Mouse (Mus musculus) limb, embryonic 12.5 days (tissue): ENCODE data around the gene Mylpf. TPM values are rescaled to one million over a fixed set of nuclear protein-coding genes. Genes with fewer than 3 reads are reported as not detected.

Experiments used
- ATAC-seq: fragments of 200-750 bp; cut with Nextera tagmentation; 2 replicates; pipeline ENCODE4 v1.8.0; 2017; ENCODE audit warnings: low read depth, moderate TSS enrichment; ENCODE audit not compliant: insufficient number of reproducible peaks, insufficient read depth, low FRiP score, low TSS enrichment
- H3K27ac ChIP-seq: fragments of 300-500 bp; sonication (generic); 2 replicates; pipeline ENCODE4 v1.5.1; 2016; ENCODE audit warnings: mild to moderate bottlenecking, moderate library complexity
- H3K27me3 ChIP-seq: fragments of 300-500 bp; sonication (generic); 2 replicates; pipeline ENCODE4 v1.6.1; 2016; ENCODE audit warnings: mild to moderate bottlenecking, moderate library complexity
- H3K36me3 ChIP-seq: fragments of 300-500 bp; sonication (generic); 2 replicates; pipeline ENCODE4 v1.6.1; 2016; ENCODE audit warnings: mild to moderate bottlenecking, moderate library complexity
- H3K4me1 ChIP-seq: fragments of 300-500 bp; sonication (generic); replicated peaks from 2 replicates; pipeline ENCODE4 v1.6.1; 2016
- H3K4me2 ChIP-seq: fragments of 300-500 bp; sonication (generic); 2 replicates; pipeline ENCODE4 v1.6.1; 2016; ENCODE audit warnings: mild to moderate bottlenecking, moderate library complexity
- H3K4me3 ChIP-seq: fragments of 300-500 bp; sonication (generic); replicated peaks from 2 replicates; pipeline ENCODE4 v1.5.1; 2016; ENCODE audit warnings: mild to moderate bottlenecking
- H3K9ac ChIP-seq: fragments of 300-500 bp; sonication (generic); replicated peaks from 2 replicates; pipeline ENCODE4 v1.6.1; 2016; ENCODE audit warnings: mild to moderate bottlenecking, moderate library complexity
- H3K9me3 ChIP-seq: fragments of 300-500 bp; sonication (generic); 2 replicates; pipeline ENCODE4 v1.6.1; 2016; ENCODE audit warnings: mild to moderate bottlenecking, moderate library complexity
- WGBS: fragments of 180-500 bp; shearing (Covaris S2); methylation state at CpG from one replicate; pipeline ENCODE4 v1.1.7; 2016; 5-methylcytosine and 5-hydroxymethylcytosine counted together
- polyA plus RNA-seq: library from polyadenylated mRNA; unstranded; fragments of >200 nt; fragmentation: Nextera tagmentation; extraction: Ambion mirVana; gene quantifications from 2 replicates; pipeline ENCODE4 v1.2.1, GENCODE M21; 2016

The Mylpf gene
- polyA plus RNA-seq, 1 experiment from 2014 or later = 145 TPM

GRCm38 (mm10) chr7:127231376-127231775 is 22.7 kb downstream of the Mylpf start:
- no peak for ATAC-seq
- H3K4me3 ChIP-seq = peak overlapping the region; percentile 90
- H3K36me3 ChIP-seq = peaks cover 51% of the 10 kb centered on the region
- peak overlapping the region; percentile 96 for H3K9ac ChIP-seq
- H3K27me3 ChIP-seq = no peaks in the 10 kb centered on the region
- 0 out of 2 replicates have a peak overlapping the region, but pooled peaks have one; percentile 99 for H3K27ac ChIP-seq
- WGBS = 68% methylated on average over 3 of the region's 3 CpGs
- H3K4me2 ChIP-seq = peak overlapping the region; percentile 76
- peaks cover 6% of the 10 kb centered on the region; the same call in 1 of the 2 replicates for H3K9me3 ChIP-seq
- H3K4me1 ChIP-seq = peaks cover 28% of the 10 kb centered on the region

- whole genome bisulfite sequencing = 13% methylated on average over 20 of the region's 20 CpGs
- H3K36me3 ChIP-seq = peaks cover 57% of the 10 kb centered on the region
- H3K9ac ChIP-seq = peak overlapping the region; percentile 96
These were observed 23.3 kb downstream of the Mylpf start for GRCm38 (mm10) chr7:127231826-127232621.

GRCm38 (mm10) chr7:127232622-127233367 is 24.1 kb downstream of the Mylpf start, which contains the start of the genes Zfp553 and Sept1:
Zfp553 (plus strand) TSS chr7:127233061.
Sept1 (minus strand) TSS chr7:127233130.
- Histone ChIP-seq H3K4me3 (peak within 1 kb of the TSS; percentile 90), H3K27ac (peak within 1 kb of the TSS; percentile 99), H3K27me3 (no peaks in the 10 kb centered on the region), H3K9me3 (peaks cover 6% of the 10 kb centered on the region; the same call in 1 of the 2 replicates), H3K4me1 (peaks cover 28% of the 10 kb centered on the region), H3K36me3 (peaks cover 65% of the 10 kb centered on the region), H3K9ac (peak within 1 kb of the TSS; percentile 96), H3K4me2 (peak within 1 kb of the TSS; percentile 76)
- WGBS = under 1% methylated on average over 64 of the region's 64 CpGs
- peak; percentile 91 for ATAC-seq

More at GRCm38 (mm10) chr7:127231826-127232621, 23.3 kb downstream of the Mylpf start:
- Histone ChIP-seq H3K4me2 (peak overlapping the region; percentile 76), H3K27me3 (no peaks in the 10 kb centered on the region), H3K4me1 (peaks cover 28% of the 10 kb centered on the region), H3K4me3 (peak overlapping the region; percentile 90), H3K27ac (peak overlapping the region; percentile 99), H3K9me3 (peaks cover 6% of the 10 kb centered on the region; the same call in 1 of the 2 replicates)
- no peak for ATAC-seq

GRCm38 (mm10) chr7:127233368-127233749 is 24.7 kb downstream of the Mylpf start:
- 1% methylated on average over 27 of the region's 27 CpGs for WGBS
- ATAC-seq = peak; percentile 41
- Histone ChIP-seq H3K9ac (peak overlapping the region; percentile 96), H3K4me1 (peaks cover 28% of the 10 kb centered on the region), H3K36me3 (peaks cover 70% of the 10 kb centered on the region), H3K4me2 (peak overlapping the region; percentile 76), H3K27ac (peak overlapping the region; percentile 99), H3K9me3 (peaks cover 6% of the 10 kb centered on the region; the same call in 1 of the 2 replicates), H3K27me3 (no peaks in the 10 kb centered on the region), H3K4me3 (peak overlapping the region; percentile 90)

- peak overlapping the region; percentile 90 for H3K4me3 ChIP-seq
- 7% methylated on average over 9 of the region's 9 CpGs for WGBS
- ATAC-seq = no peak
These were observed 25.1 kb downstream of the Mylpf start for GRCm38 (mm10) chr7:127233765-127234164.

GRCm38 (mm10) chr7:127234777-127235176 is 26.1 kb downstream of the Mylpf start:
- no peak for ATAC-seq
- Histone ChIP-seq H3K9me3 (peaks cover 6% of the 10 kb centered on the region; the same call in 1 of the 2 replicates), H3K9ac (no peak overlapping the region), H3K27ac (no peak overlapping the region), H3K27me3 (no peaks in the 10 kb centered on the region), H3K36me3 (peaks cover 69% of the 10 kb centered on the region), H3K4me2 (peak overlapping the region; percentile 76), H3K4me1 (peaks cover 28% of the 10 kb centered on the region), H3K4me3 (peak overlapping the region; percentile 90)
- WGBS = 85% methylated on average over 2 of the region's 2 CpGs

More at GRCm38 (mm10) chr7:127233765-127234164, 25.1 kb downstream of the Mylpf start:
- peak overlapping the region; percentile 99 for H3K27ac ChIP-seq
- peaks cover 72% of the 10 kb centered on the region for H3K36me3 ChIP-seq
- H3K9ac ChIP-seq = peak overlapping the region; percentile 96
- peak overlapping the region; percentile 76 for H3K4me2 ChIP-seq
- peaks cover 6% of the 10 kb centered on the region; the same call in 1 of the 2 replicates for H3K9me3 ChIP-seq
- H3K27me3 ChIP-seq = no peaks in the 10 kb centered on the region
- peaks cover 28% of the 10 kb centered on the region for H3K4me1 ChIP-seq

GRCm38 (mm10) chr7:127243361-127243867 is 34.7 kb downstream of the Mylpf start:
- Histone ChIP-seq H3K36me3 (peaks cover 36% of the 10 kb centered on the region), H3K4me2 (peak overlapping the region; percentile 77), H3K4me3 (peak overlapping the region; percentile 82), H3K27ac (peak overlapping the region; percentile 92), H3K9ac (no peak overlapping the region), H3K27me3 (no peaks in the 10 kb centered on the region), H3K4me1 (peaks cover 18% of the 10 kb centered on the region), H3K9me3 (peaks cover 4% of the 10 kb centered on the region; the same call in 1 of the 2 replicates)
- WGBS = 40% methylated on average over 2 of the region's 2 CpGs
- no peak for ATAC-seq

- H3K9ac ChIP-seq = peak within 1 kb of the TSS; percentile 88
- H3K4me1 ChIP-seq = peaks cover 18% of the 10 kb centered on the region
- peaks cover 34% of the 10 kb centered on the region for H3K36me3 ChIP-seq
- H3K27ac ChIP-seq = peak within 1 kb of the TSS; percentile 92
- WGBS = under 1% methylated on average over 56 of the region's 56 CpGs
- peak within 1 kb of the TSS; percentile 77 for H3K4me2 ChIP-seq
- peak; percentile 95 for ATAC-seq
- peak within 1 kb of the TSS; percentile 82 for H3K4me3 ChIP-seq
- H3K9me3 ChIP-seq = peaks cover 4% of the 10 kb centered on the region; the same call in 1 of the 2 replicates
- H3K27me3 ChIP-seq = no peaks in the 10 kb centered on the region
These were observed 35.4 kb downstream of the Mylpf start, which contains the start of gene Zfp771 for GRCm38 (mm10) chr7:127243870-127244657. Zfp771 (plus strand) TSS chr7:127244274.

- 10% methylated on average over 28 of the region's 33 CpGs for WGBS
These were observed 36.2 kb downstream of the Mylpf start for GRCm38 (mm10) chr7:127244658-127245510.

More at GRCm38 (mm10) chr7:127244658-127245510, 36.2 kb downstream of the Mylpf start:
- peak overlapping the region; percentile 77 for H3K4me2 ChIP-seq
- peaks cover 37% of the 10 kb centered on the region for H3K36me3 ChIP-seq
- ATAC-seq = peak; percentile 71; the same call in 1 of the 2 replicates
- H3K9me3 ChIP-seq = peaks cover 4% of the 10 kb centered on the region; the same call in 1 of the 2 replicates
- H3K9ac ChIP-seq = peak overlapping the region; percentile 88
- H3K4me1 ChIP-seq = peaks cover 18% of the 10 kb centered on the region
- peak overlapping the region; percentile 82 for H3K4me3 ChIP-seq
- peak overlapping the region; percentile 92 for H3K27ac ChIP-seq
- no peaks in the 10 kb centered on the region for H3K27me3 ChIP-seq
